Mouse (Mus musculus) lung, postnatal 25 days (tissue): ENCODE results near the gene Osbpl3.
A peak's percentile ranks its signal among the peaks of the same experiment; 100 is the strongest.

Source experiments
- DNase-seq: peaks from one replicate; pipeline ENCODE4 v3.0.0; 2022; ENCODE audit warnings: low spot score

Gene Osbpl3

DNA sequence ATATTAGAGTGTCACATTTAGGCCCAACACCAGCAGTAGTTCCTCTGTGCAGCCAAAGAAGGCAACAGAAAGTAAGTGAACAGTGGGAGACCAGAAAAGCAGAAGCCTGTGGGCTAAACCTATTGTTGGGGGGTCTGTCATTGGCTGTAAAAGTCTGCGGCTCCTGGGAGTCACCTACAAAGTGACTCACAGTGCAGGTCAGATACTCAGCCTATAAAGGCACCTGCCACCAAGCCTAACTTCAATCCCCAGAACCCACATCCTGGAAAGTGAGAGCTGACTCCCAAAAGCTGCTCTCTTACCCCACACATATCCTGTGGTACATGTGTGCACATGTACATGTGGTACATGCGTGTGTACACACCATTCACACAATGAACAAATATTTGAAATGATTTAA, 124.5 kb downstream of the Osbpl3 start:
- DNase-seq: no peak

DNA sequence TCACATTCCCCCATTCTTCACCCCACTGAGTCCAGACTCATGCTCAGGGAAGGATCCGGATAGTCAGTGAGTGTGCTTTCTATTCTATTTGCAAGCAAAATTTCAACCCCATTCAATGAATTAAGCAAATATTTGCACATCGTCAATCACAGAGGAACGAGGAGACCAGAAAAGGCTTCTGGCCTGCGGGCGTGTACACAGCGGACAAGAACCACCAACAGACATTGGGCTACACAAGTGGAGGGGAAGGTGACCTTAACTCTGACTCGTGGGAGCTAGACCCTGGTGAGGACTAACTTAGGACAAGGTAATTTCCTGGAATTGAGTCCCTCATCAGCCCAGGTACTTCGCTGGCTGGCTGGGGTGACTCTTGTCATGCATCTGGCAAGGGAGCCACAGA, 126.6 kb downstream of the Osbpl3 start:
- no peak for DNase-seq

DNA sequence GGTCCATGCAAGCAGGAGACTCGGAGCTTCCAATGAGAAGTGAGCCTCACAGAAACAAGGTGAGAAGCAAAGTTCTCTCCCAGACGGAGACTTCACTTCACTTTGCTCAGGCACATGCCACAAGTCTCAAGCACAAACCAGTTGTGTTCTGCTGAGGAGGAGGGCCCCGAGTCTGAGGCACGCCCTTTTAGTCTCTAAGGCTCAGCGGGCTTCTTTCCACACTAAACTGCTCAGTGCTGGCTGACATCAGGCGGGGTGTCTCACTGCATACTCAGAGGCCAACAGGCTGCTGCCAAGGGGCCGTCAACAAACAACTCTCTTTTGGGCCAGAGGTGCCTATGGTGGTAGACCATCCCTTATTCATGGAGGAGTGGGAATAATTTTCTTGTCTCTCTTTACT, 127.1 kb downstream of the Osbpl3 start:
- DNase-seq: peak; percentile 13

DNA sequence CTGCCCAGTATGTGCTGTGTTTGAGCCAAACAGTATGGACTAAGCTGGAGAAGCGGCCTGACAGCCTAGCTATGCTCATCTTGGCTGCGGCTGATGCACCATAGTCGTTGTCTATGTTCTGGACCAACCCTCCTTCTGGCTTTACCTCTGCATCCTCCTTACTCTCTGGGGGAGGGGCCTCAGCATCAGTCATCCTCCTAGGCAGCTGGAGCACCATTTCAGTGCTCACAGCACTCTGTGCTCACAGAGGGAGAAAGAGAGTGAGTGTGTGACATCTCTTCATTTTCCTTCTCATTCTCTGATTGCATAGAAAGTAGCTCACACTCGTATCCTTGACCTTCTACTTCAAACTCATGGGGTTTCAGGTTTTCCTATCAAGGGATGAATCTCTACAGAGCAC, 129.8 kb downstream of the Osbpl3 start:
- DNase-seq: no peak

DNA sequence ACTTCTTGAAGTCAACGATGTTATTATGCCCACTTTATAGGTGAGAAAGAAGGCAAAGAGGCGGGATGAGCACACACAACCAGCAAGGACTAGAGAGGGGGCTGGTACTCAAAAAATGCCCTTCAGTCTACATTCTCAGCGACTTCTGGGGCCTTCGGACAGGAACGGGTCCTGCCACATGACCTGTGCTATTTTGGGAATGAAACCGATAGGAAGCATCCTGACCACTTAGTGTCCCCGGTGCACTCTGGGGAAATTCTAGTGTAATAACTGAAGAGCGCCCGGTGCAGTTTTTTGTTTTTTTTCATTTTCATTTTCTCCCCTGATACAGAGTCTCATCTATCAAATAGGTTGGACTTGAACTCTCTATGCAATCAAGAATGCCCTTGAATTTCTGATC, 130.5 kb downstream of the Osbpl3 start:
- DNase-seq: no peak

DNA sequence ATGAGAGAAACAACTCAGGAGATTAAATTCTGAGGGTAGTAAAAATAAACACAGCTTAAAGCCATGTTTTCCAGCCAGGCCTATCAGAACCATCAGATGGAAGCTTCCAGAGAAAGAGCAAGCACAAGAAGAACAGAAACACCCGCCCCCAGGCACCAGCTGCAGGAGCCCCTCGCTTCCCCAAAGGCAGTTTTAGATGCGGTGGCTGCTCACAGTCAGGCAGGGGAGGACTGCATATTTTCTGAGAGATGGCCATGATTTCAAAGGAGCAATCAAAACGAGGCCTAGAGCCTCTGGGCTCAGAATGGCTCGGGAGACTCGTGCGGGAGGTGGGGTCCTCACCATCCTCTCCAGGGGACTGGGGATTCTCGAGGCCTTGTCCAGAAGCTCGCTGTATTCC, 133.4 kb downstream of the Osbpl3 start:
- DNase-seq: no peak

DNA sequence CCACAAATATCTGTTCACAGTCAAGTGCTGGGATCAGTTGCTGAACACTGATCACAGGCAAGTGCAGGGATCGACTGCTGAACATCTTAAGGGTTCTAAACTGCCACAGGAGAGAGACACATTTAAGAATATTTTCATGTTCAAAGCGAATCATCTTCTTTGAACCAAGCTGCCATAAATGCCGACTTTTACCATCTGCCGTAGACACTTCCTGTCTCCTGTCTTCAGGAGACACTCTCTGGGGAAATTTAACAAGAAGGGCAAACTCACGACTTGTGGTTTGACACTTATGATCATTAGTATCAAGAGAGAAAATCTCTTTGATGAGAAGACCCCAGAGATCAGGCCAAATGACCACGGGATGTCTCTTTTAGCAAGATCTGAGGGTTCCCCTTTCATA, 134.3 kb downstream of the Osbpl3 start:
- DNase-seq: no peak

DNA sequence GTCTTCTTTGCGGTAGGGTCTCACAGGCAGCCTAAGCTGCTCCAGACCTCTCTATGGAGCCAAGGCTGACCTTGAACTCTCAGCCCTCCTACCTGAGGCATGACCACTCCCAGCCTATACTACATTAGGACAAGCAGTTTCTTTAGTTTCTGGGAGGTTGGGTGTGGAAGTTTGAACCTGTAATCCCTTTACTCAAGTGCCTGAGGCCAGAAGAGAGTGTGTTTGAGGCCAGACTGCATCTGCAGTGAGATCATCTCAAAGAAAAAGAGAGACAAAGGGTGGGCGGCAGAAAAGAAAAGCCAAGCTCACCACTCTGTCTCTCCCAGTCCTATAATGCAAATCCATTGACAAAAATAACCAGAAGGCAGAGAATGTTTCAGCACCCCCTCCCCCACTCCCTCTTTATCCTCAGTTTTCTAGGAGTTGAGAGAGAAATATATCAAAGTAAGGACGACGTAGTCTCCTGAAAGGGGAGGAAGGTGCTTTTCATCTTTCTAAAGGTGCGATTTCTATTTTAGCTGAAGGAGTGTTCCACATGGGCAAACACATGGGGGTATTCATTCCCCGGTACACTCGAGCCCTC, 137.3 kb downstream of the Osbpl3 start:
- DNase-seq: no peak

DNA sequence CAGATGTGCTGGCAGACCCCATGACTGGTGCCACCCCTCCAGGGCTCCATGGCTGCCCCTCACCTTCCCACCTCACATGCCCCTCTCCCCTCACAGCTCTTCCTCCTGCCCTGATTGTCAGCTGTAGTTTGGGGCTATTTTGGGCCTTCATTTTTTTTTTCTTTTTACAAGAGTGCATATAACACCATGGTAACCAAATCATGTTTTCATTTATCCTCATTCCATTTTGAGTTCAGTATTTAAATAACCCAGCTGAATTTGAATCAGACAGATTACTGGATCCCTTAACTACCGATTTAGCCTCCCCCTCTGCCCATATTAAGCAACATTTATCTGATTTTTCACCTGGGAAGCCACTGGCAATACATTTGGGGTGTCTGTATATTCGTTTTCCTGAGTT, 137.9 kb downstream of the Osbpl3 start:
- DNase-seq: no peak

DNA sequence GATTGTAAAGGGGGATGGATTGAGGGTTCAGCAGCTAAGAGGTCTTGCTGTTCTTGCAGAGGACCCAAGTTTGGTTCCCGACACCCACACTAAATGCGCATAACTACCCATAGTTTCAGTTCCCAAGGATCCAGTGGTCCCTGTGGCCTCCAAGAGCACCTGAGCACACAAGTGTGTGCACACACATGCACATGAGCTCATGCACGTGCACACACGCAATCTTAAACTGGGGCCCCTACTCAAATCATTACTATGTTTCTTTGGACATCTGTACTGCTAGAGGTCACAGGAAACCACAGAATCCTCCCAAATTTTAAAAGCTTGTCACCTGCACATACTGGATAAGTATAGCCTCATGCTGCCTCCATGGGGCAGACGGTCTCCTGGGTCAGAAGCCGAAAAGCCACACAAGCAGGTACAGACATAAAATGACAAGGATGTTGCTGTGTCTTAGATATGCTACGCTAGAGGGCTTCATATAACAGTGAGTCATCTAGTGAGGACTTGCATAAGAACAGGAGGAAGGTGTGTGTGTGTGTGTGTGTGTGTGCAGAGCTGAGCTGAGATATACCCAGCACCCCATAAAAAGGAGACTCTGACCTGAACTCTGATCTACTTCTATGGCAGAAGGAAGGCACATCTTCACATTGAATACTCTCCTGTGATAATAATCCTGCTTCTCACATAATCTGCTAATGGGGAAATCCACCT, 139.1 kb downstream of the Osbpl3 start:
- no peak for DNase-seq

DNA sequence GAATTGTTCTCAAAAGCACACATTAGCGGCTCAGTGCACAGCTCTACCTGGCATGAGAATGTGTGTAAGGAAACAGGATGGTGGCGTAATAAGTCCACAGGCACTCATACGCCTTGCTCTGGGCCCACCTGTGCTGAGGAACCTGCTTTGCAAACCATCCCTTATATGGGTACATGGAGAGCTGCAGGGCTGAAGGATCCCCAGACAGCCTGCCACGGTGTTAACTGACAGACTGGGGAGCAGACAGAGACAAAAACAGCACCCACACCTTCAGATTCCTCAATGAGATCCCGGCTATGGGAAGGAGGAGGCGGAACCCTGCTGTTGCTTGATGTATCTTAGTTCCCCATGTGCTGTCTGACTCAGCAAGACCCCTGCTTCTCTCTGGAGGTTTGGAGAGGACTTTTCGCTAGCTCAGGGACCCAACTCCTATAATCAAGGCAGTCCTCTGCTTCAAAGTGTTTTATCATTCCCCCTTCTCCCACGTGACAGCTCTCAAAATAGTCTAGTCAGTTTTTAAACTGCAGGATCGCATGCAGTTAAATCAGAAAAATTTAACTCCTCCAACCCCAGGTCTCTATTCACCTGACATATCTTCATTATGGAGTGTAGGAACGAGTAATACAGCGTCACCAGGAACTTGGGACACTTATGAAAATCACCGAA, 141.5 kb downstream of the Osbpl3 start:
- DNase-seq: peak; percentile 28

DNA sequence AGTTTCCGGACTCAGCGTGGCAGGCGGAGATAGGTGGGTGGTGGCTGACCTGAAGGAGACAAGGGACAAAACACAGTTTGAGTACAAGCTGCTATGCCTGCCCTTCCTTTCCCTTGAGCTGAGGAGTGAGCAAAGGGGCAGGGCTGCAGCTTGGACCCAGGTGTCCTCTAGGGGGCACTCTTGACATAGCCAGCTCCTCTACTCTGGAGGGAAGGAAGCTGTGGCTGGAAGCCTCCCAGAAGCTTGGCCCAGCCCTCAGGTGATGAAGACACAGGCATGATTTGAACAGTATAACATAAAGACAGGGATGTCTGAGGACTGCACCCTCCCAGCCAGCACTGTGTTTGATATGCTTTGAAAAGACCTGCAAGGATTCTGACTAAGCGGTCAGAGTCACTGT, 143.4 kb downstream of the Osbpl3 start:
- DNase-seq: peak; percentile 80

DNA sequence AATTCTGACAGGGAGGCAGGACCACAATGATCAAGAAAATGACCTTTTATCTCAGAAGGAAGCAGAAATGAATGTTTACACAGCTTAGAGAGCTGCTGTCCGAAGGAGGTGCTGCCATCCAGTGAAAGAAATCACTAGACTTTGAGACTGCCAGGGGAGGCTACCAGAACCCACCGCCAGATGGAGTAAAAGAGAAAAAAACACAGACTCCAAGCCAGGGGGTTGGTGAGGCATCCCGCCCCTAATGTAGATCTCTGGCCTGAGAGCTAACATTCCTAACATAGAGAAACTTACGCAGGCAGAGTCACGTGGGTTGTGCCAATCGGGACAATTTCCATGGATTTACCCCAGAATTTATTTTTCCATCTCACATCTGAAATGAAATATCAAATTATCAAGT, 147.0 kb downstream of the Osbpl3 start:
- no peak for DNase-seq

DNA sequence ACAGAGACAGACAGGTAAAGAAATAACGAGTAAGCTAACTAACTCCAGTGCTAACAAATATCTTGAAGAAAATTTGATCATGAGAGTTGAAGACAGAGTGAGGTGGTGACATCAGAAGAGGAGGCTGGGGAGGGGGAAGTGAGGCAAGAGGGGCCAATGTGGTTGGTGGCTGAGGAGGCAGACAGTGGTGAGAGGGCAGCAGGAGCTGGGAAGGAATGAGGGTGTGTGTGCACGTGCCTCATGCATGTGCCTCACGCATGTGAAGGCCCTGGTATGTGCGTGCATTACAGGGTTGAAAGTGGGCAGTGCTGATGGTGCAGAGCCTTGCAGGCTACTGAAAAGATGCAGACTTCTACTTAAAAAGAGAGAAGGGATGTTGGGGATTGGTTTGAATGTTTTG, 149.4 kb downstream of the Osbpl3 start:
- no peak for DNase-seq

DNA sequence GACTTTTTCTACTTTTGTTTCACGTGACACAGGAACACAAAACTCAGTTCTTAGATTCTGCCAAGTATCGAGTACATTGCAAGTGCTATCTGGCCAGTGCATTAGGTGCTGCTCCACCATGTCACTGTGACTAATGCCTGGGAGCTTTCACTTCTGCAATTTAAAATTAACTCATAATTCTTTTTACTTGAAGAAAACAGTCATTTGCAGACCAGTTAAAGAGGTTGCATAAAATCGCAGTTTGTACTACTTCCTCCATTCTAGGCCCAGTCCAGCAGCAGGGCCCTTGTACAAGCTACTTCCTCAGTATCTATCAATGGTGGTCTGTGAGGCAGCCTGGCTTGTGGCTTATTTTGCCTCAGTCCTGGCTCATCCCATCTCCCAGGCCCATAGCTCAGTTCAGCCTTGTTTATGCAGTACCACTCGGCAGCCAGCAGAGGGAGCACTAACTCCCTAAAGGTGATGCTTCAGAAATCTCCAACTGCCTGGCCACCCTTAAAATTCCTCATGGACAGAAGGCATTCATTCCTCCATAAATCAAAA, 151.0 kb downstream of the Osbpl3 start:
- peak; percentile 73 for DNase-seq

DNA sequence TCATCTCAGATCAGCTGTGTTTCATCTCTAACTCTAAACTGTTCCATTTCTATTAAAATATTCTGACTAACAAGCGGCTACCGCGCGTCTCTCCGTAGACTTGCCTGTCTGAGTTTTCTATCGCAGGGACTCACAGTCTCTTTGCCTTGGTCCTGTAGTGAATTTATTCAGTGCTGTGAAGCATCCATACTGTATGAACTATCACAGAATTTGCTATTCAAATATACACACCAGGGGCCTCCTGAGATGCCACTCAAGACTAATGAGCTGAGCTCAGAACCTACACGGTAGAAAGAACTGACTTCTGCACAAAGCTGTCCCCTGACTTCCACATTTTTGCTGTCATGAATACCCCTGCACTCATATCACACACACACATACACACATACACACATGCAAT, 154.9 kb downstream of the Osbpl3 start:
- DNase-seq: no peak

DNA sequence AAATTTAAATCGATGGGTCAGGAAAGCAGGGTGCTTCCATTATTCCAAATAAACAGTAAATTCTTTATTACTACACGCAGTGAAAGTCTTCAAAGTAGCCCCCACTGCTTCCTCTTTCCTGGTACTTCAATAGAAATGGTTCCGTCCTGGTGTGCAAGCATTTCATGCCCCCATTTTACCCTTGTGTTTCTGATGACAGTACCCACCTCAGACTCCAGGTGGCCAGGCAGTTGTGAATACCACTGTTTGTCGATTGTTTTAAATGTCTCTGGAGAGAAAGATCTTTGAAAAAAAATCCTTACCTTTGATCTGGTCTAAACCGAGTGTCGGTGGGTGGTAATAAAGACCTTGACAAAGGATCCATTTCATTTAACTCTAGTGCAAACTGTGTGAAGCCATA, 155.4 kb downstream of the Osbpl3 start:
- DNase-seq: no peak

DNA sequence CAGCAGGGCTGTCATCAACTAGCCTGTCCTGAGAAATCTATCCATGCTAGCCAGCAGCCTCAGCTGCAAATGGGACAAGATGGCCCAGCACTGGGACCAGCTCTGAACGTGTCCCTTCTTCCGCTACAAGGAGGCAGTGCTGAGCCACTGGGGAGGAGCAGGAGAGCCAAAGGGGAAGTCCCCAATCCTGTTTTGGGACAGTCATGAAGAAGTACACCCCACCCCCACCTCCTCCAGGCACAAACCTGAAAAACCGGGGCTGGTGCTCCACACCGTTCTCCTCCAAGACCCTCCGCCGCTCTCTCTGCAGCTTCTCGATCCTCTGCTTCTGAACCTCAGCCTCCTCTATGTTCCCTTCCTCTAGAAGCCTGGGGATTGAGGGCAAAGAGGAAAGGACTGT, 156.9 kb downstream of the Osbpl3 start:
- DNase-seq: no peak

DNA sequence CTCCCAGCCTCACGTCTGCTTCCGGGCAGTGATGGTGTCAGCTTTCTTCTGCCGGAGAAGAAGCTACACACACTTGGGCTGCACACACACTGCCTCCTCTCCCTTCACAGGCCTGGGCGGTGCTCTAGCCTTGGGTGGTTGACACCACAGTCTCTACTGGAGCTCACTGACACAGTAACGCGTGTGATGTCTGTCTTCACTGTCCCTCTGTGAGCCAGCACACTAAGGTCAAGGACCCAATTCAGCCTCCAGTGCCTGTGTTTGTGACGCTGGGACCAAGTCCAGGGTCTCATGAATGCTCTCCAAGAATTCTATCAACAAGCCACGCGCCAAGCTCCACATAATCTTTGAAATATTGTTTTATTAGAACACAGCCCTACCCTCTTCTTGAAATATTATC, 158.3 kb downstream of the Osbpl3 start:
- DNase-seq: no peak

DNA sequence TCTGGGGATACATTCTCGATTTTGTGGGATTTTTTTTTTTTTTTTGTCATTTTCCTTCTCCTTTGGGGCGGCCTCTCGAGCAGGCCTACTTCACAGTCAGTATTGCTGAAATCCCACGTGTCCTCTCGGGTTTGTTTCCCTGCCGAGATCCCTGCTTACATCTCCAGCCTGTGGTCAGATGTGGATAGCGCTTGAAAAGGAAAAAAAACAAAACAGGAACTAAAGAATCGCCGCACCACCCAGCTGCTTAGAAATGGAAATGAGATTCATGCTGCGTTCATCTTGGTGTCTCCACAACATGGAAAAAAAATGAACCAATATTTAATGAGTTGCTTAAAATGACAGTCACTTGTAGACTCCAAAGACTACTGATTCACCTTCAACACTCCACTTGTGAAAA, 160.9 kb downstream of the Osbpl3 start:
- DNase-seq: no peak

DNA sequence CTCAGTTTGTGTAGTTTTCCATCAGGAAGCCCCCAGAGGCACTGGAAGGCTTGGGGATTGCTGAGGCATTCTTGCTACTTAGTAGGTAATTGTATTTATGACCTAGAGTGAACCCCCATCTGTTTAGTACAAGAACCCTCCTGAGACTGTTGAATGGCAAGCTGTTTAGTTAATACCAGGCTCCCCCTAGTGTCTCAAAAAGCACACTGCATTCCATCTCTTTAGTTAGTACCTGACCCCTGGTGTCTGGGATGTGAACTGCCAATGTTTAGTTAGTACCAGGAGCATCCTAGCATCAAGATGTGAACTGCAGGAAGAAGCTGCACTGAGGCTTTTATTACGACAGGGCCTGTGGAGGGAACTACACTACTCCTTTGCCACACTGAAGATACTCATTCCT, 161.9 kb downstream of the Osbpl3 start:
- peak; percentile 81 for DNase-seq

DNA sequence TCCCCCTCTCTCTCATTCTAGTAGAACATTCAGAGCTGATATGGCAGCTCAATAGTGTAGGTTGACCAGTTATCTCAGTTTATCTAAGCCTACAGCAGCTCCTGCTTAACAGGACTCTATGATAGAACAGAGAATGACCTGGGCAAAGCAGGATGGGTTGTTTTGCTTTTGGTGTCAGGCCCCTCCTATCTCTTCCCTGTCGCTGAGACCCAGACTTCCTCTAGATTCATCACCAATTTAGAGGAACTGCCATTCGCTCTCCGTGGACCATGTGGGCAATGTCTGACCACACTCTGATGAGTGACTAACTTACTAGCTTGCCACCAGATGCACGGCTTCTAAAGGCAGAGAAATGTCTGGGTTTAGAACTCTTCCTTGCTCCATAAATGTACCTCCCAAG, 164.4 kb downstream of the Osbpl3 start:
- no peak for DNase-seq

DNA sequence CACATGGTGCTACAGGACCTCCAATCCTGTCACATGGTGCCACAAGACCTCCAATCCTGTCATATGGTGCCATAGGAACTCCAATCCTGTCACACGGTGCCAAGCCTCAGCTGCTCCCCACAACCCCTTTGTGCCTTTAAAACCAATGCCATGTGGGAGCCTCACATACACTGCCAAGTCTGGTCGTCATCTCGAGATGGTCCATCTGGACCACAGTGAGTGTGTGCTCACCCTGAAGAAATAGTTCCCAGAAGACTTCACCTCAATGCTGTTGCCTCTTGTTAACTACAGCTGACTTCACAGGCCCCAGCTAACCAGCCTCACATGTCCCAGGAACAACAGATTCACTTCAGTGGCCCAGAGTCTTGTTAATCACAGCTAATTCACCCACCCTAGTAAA, 169.1 kb downstream of the Osbpl3 start:
- DNase-seq: no peak

DNA sequence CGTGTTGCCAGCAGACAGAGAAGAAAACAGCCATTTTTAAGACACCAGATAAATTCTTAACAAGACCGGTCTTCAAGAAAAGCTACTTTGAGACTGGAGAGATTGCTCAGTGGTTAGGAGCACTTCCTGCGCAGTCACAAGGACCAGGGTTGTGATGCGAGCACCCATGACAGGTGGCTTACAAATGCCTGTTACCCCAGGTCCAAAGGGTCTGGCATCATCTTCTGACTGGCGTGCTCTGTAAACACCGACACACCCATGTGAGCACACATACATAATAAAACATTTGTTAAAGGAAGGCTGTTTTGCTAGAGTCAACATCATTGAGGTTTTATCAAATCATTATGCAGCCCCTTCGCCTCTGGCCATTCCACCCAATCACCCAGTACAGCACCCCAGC, 176.4 kb downstream of the Osbpl3 start:
- DNase-seq: no peak
